Mouse (Mus musculus) R1 (cell line): ENCODE measurements around the gene Gm9125.
"Not testable (repeated sequence)": the region's sequence is repeated elsewhere in the genome, so short reads cannot be mapped to it uniquely, and the experiment has no call there.

Experiments
- DNase-seq: peaks from one replicate; pipeline ENCODE4 v3.0.0-alpha.2; 2018; ENCODE audit warnings: low read depth, low spot score

Gm9125 gene

DNA sequence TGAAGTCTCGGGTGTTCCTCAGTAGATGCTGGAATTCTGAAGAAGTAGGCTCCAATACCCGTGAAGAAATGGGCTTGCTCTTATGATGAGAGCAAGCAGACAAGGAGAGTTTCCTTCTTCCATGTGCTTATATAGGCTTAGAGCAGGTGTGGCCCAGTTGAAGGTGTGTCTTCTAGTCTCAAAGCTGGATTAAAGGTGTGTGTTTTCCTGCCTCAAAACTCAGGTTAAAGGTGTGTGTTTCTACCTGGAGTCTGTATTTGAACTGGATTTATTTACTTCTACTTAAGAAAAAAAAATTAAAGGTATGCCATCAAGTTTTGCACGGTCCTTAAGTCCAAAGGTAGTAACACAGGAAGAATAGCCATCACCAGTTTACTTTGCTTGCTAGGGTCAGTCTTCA is at the start of gene Gm9125:
Gene Gm9125, minus strand, starts transcription at position 101 of the 400 bp plus-strand sequence.
- not testable (repeated sequence) for DNase-seq

DNA sequence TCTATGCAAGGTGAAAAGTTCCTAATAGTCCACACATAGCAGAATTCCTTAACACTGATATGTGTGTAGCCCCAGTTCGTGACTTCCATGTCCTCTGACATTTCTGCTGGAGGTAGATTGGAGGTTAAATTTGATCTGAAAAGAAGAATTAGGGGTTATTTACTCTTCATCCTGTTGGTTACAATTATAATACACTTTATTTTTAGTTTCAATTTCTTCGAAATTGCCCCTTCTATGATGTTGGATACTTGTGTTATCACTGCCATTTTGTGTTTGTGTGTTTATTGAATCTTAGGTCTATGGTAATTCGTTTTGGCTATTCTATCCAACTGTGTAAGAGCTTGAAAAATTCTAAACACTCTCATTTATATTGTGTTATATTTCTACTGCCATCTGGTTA is 17.9 kb upstream of the Gm9125 start, which contains the start of gene Gm10697:
Gene Gm10697, minus strand, starts transcription at position 101 of the 400 bp plus-strand sequence.
- DNase-seq, result not testable (repeated sequence)

DNA sequence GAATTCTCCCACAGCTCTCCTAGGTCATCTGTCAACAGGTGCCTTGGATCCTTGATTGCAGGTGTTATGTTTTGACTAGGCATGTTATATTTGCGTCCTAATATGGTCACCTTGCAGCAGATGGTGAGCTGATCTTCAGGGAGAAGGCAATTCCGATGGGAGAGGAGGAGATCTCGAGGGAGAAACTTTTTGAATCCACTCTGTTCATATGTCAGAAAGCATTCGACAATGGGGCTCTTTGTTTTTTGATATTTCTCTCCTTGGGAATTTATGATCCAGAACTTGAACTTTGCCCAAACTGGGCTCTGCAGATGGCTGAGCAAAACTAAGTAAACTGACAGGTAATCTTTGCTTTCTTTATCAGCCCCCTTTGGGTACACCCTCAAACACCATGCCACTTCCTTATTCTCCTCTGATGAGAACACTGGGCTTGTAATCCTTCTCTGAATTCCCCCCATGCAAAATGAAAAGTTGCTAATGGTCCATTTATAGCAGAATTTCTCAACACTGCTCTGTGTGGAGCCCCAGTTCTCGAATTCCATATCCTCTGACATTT is 5.0 kb downstream of the Gm9125 start:
- DNase-seq, result not testable (repeated sequence)

DNA sequence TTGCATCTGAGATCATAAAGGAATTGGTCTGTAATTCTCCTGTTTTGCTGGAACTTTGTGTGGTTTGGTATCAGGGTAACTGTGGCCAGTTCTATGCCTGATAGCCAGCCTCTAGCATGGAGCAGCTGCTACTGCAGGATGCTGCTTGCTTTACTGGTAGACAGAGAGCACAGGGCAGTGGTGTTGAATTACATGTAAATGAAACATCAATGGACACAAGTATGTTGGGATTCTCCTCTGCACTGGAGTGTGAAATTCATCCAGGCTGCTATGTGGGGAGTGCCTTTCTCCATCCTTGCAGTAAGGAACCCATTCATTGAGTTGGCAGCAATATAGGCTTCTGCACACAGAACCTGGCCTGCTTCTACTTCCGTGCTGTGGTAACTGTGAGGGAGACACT is 16.4 kb downstream of the Gm9125 start:
- DNase-seq, result not testable (repeated sequence)

DNA sequence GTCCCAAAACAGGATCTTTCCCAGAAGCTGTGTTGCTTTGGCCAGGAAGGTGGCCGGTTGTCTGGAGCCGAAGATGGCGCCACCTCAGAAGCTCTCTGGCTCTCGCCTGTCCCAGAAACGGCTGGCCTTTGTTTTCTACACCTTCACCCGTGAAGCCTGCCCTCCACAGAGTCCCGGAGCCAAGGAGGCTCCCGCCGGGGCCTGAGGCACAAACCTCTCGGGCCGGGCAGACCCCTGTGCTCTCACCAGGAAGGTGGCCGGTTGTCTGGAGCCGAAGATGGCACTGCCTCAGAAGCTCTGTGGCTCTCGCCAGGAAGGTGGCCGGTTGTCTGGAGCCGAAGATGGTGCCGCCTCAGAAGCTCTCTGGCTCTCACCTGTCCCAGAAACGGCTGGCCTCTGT is 20.3 kb downstream of the Gm9125 start:
- not testable (repeated sequence) for DNase-seq
